Mouse (Mus musculus): ENCODE measurements around the gene Smpd1. TPM values are rescaled to one million over a fixed set of nuclear protein-coding genes. Genes with fewer than 3 reads are reported as not detected.

Smpd1 gene
- total RNA-seq, 2 experiments from 2014 or later: 83.8 to 89.3 TPM

Other genes with a start within 250 kb of the Smpd1 start
- not detected for gene Olfr689, start 243.2 kb upstream of the Smpd1 start, total RNA-seq (2021)
- under 1 TPM; 0.25 to 0.64 TPM for gene Olfr690, start 220.3 kb upstream of the Smpd1 start, total RNA-seq (2021)
- gene Olfr691, start 212.1 kb upstream of the Smpd1 start, total RNA-seq (2021): under 1 TPM; 0.35 to 0.36 TPM
- not detected for gene Olfr692, start 186.1 kb upstream of the Smpd1 start, total RNA-seq (2021)
- not detected for gene Gm5901, start 179.3 kb upstream of the Smpd1 start, total RNA-seq (2021)
- 10 to 100 TPM; 55.9 to 59.4 TPM for gene Fam160a2, start 154.3 kb upstream of the Smpd1 start, total RNA-seq (2021)
- gene Cnga4, start 149.8 kb upstream of the Smpd1 start, total RNA-seq (2021): under 1 TPM; 0.63 to 0.69 TPM
- gene Cckbr, start 128.6 kb upstream of the Smpd1 start, total RNA-seq (2021): 1 to 10 TPM; 5.4 to 9.2 TPM
- gene Cavin3, start 72.1 kb upstream of the Smpd1 start, total RNA-seq (2021): 10 to 100 TPM; 14.3 to 15.9 TPM
- 100 to 1,000 TPM; 382 to 388 TPM for gene Apbb1, start 27.3 kb downstream of the Smpd1 start, total RNA-seq (2021)
- under 1 TPM in 1 of 2 experiments, not detected in 1; 0.42 TPM for gene Hpx, start 45.8 kb downstream of the Smpd1 start, total RNA-seq (2021)
- 100 to 1,000 TPM; 122 to 136 TPM for gene Trim3, start 79.2 kb downstream of the Smpd1 start, total RNA-seq (2021)
- 10 to 100 TPM; 69.2 to 73.6 TPM for gene Timm10b, start 85.7 kb downstream of the Smpd1 start, total RNA-seq (2021)
- 100 to 1,000 TPM; 101 to 110 TPM for gene Arfip2, start 86.1 kb downstream of the Smpd1 start, total RNA-seq (2021)
- 10 to 100 TPM in 1 of 2 experiments, 1 to 10 TPM in 1; 7.7 to 16.5 TPM for gene Gm45799, start 86.2 kb downstream of the Smpd1 start, total RNA-seq (2021)
- gene Dnhd1, start 96.5 kb downstream of the Smpd1 start, total RNA-seq (2021): 1 to 10 TPM; 3.9 to 7.0 TPM
- gene Ilk, start 182.2 kb downstream of the Smpd1 start, total RNA-seq (2021): 10 to 100 TPM; 73.0 to 77.8 TPM
- 10 to 100 TPM; 10.9 to 14.6 TPM for gene Rrp8, start 183.0 kb downstream of the Smpd1 start, total RNA-seq (2021)
- gene Taf10, start 190.0 kb downstream of the Smpd1 start, total RNA-seq (2021): 100 to 1,000 TPM; 108 to 114 TPM
- 10 to 100 TPM; 59.2 to 65.2 TPM for gene Tpp1, start 197.9 kb downstream of the Smpd1 start, total RNA-seq (2021)
- gene Dchs1, start 233.3 kb downstream of the Smpd1 start, total RNA-seq (2021): 10 to 100 TPM; 10.9 to 11.8 TPM